Mouse (Mus musculus) lung, postnatal 36 days (tissue): Measurements from ENCODE around the gene Ucn.

Experiments used
- DNase-seq: peaks from one replicate; pipeline ENCODE4 v3.0.0; 2022; ENCODE audit warnings: mixed read lengths

Gene Ucn

DNA sequence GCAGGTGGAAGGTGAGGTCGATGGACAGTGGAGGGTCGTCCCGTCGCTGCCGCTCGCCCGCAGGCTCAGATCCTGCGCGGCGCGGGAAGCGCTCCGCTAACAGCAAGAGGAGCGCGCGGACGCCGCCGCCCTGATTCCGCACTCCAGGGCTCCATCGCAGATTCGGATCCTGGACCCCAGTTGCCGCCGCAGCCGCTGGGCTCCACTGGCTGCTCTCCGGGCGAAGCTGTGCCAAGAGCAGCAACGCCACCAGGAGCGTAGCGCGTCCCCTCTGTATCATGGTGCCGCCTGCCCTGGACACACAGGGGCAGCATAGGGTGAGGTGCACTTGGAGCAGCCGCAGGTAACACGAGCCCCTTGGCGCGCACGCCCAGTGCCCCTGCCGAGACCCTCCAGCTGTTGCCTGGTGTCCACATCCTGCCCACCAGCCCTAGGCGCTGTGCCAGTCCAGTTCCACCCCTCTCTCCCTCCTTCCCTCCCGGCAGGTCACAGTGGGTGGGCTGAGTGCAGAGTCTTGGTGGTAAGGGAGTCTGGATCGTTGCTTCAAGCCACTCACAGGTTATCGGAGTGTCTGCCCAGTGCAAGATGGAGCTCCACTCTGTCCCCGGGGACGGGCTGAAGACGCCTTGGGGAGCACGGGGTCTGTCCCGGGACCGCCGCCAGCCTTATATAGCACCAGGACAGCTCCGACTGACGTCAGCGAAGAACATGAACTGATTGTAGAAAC is at the start of gene Ucn:
Gene Ucn (minus strand): TSS at position 589 of the 727 bp plus-strand sequence.
- no peak for DNase-seq

GRCm38 (mm10) chr5:31183678-31184077 is 45.0 kb upstream of the Ucn start:
- no peak for DNase-seq

DNA sequence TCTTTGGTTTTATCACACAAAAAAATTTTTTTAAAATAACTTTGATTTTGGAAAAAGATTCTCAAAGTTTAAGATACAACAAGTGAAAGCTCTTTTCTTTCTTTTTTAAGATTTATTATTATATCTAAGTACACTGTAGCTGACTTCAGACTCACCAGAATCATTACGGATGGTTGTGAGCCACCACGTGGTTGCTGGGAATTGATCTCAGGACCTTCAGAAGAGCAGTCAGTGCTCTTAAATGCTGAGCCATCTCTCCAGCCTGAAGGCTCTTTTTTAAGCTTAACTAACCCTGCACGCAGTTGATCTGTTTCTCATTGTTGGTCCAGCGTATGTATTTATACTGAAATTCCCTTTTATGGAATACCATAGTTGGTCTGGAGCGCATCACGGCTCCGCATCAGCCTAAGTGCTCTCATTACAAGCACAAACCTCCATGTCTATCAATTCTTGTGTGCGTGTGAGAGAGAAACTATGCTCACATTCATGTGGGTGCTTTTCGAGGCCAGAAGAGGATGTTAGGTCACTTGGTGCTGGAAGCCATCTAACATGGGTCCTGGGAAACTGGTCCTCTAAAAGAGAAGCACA is 42.6 kb upstream of the Ucn start:
- no peak for DNase-seq

GRCm38 (mm10) chr5:31179766-31180630 is 41.4 kb upstream of the Ucn start, which contains the start of the genes Gm29609 and Gtf3c2:
Gene Gm29609, minus strand, starts transcription at chr5:31179911.
Gene Gtf3c2, minus strand, starts transcription at chr5:31180144.
- peak; percentile 97 for DNase-seq

- no peak for DNase-seq
Observed at GRCm38 (mm10) chr5:31179301-31179765, 40.7 kb upstream of the Ucn start.

DNA sequence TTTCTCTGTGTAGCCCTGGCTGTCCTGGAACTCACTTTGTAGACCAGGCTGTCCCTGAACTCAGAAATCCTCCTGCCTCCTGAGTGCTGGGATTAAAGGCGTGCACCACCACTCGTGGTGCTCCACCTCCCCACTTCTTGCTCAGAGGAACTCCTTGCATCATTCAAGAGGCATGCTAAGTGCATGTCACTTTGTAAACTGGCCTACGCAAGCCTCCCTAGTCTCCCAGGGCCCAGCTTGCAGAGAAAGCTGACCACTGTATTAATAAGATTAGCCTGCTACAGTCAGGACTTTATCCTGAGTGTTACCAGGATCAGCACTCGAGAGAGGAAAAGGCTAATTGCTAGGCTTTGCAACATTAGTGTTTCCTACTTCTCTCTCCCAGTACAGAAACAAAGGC is 30.0 kb upstream of the Ucn start:
- DNase-seq: peak; percentile 36

- DNase-seq: no peak
Observed at GRCm38 (mm10) chr5:31164878-31165277, 26.2 kb upstream of the Ucn start.

DNA sequence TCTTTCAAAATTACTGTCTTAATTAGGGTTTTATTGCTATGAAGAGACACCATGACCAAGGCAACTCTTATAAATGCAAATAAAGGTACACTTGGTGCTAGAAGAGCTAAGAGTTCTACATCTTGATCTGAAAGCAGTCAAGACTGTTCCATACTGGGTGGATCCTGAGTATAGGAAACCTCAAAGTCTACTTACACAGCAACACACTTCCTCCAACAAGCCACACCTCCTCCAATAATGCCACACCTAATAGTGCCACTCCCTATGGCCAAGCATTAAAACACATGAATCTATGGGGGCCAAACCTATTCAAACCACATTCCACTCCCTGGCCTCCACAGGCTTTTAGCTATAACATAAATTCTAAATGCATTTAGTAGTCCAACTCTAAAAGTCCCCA is 23.8 kb upstream of the Ucn start:
- DNase-seq: no peak

GRCm38 (mm10) chr5:31154152-31154553 is 15.5 kb upstream of the Ucn start, which contains the start of gene Mpv17:
Gene Mpv17, minus strand, starts transcription at chr5:31154251.
- DNase-seq: peak; percentile 92

DNA sequence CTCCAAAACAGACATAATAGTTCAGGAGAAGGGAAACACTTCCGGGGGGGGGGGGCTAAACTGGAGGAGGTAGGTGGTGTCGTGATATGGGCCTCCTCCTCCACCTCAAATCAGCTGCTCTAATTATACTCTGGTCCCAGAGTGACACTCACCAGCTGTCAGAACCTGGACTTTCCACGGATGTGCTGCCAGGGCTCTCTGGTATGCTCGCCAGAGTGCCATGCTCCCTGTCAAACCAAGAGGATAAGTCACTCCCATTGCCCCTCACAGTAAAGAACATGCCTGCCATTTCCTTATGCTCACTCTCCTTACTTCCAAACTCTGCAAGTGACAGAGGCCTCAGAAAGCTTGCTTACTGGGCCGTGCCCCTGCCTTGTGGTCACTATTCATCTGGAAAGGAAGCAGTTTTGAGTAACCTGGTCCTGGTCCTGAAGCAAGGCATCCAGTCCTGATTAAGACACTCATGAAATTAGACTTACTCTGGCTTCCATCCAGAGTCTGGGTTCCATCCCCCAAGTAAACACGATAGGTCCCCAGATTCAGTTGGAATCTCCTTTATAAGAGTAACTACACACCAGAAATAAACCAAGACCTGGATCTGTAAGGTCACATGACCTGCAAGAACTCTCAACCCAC is 15.0 kb upstream of the Ucn start:
- peak; percentile 7 for DNase-seq

DNA sequence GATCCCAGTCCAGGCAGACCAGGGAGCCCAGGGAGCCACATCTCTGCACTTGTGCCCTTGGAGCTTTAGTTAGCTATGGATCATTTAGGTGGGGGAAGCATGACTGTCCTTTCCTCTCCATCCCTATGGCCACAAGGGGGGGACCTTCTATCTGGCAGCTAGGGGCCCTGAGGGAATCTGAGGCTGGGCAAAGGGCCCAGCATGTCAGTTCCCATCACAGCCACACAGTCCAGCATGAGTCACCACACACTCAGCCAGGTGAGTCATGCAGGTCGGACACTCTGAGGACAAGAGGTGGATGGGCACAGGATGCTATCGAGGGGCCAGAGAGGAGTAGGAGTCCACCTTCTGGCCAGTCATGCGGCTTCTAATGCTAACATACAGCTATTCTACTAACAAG is 13.1 kb upstream of the Ucn start:
- no peak for DNase-seq

- DNase-seq: peak; percentile 9
Observed at GRCm38 (mm10) chr5:31149781-31150180, 11.2 kb upstream of the Ucn start.

DNA sequence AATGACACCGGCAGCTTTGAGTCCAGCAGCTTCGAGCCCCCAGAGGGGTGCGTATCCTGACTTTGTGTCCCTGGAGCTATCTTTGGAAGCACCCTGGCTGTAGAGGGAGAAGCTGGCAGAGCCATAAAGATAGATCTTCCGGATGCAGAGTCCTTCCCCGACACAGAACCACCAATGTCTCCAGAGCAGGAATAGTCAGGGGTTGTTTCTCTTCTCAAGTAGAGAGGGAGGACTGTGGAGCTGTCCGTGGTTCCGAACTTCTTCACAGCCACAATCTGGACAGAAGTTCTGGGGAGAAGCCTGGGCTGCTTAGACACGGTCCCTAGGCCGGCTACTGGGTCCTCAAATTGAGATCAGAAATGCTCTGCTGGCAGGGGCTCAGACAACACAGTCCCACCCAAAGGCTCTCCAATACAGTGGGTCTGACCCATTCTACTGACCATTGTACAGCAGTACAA is 368 bp upstream of the Ucn start:
- DNase-seq: no peak

DNA sequence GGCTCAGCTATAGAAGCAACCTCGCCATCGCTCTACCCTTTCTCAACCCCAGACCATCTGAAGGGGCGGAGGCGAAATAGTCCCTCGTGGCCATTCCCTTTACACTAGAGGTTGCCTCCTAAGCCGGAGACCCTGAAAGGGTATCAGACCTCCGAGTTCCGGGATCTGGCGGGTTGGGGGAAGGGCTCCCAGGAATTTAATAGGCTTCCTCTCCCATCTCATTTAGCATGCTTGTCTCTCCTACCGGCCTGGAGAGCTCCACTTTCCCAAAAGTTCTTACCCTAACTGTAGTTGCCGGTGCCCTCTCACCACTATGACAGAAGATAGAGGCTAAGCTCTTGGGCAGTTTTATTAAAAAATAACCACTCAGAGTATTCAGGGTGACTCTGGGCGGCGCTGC is 971 bp downstream of the Ucn start:
- no peak for DNase-seq

DNA sequence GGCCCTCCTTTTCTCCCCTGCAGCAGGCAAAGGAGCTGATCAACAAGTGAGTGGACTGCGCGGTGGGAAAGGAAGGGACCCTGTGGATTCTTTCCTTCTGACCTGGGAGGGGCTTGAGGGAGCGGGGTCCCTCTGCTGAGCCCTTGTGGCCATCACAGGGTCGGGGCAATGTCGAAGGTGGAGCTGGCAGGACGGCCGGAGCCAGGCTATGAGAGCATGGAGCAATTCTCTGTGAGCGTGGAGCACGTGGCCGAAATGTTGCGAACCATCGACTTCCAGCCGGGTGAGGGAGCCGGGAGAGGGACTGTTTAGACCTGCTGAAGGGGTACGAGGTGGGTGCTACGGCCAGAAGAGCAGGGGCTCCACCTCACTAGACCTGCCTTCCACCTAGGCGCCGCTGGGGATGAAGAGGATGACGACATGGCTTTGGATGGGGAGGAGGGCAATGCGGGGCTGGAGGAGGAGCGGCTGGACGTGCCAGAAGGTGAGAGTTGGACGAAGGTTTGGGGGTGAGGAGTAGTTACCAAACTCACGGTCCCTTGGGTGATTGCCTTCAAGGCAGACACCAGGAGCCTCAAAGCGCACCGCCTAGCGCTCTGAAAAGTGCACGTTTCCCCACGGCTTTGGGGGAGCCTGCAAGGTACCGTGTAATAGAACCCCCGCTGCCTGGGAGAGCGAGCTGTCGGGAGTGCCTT is 1.8 kb downstream of the Ucn start:
- DNase-seq: no peak

DNA sequence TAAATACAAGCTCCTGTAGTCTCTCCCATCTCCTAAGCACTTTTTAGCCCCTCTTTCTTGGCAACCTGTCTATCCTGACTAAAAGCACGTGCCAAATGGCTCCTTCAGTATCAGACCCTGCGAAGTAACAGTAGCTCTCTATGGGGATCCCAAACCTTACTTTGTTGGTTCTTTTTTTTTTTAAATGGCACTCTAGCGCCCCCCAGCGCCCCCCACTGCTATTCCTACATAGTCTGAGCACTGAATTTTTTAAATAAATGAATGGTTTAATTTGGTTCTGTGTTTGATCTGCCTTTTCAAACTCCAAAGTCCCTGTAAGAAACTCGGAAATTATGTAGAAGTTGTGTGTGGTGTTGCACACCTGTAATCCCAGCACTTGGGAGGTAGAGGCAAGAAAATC is 12.6 kb downstream of the Ucn start:
- DNase-seq: no peak

GRCm38 (mm10) chr5:31123481-31123880 is 15.1 kb downstream of the Ucn start:
- DNase-seq: no peak

DNA sequence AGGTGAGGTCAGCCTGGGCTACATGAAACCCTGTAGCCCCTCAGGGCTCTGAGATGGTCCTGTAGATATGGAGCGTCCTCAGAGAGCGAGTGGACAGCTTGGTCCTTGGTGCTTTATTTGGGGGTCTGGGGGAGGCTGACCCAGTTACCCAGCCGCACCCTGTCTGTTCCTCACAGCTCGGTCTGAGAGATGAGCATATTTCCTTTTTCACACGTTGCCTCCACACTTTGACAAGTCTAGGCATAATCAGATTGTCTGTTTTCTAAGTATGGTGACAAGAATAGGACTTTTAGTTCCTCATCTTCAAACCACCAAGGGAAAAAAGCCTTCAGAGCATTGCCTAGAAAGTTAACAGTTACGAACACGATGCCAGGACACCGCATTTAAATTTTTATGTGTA is 17.5 kb downstream of the Ucn start:
- DNase-seq: no peak

- no peak for DNase-seq
Observed at GRCm38 (mm10) chr5:31116912-31117311, 21.7 kb downstream of the Ucn start.

DNA sequence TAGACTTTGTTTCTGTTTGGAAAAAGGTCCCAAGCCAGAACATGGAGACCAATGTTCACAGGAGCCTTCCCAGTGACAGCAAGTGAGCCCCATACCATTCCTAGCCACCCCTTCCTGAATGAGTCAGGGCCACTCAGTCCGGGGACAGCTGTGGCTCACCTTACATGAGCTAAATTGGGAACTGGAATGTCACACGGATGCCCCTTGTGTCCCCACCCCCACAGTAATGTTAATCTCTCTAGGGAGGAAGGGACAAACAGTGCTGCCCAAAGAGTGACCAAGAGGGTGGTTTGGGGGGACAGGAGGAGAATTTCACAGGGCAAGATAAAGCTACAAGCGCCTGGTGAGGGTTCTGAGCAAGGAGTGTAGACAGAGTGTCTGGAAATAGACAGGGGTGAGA is 22.3 kb downstream of the Ucn start, which contains the start of gene Trim54:
Gene Trim54 (plus strand): TSS at position 359 of the 400 bp plus-strand sequence.
- no peak for DNase-seq

- peak; percentile 26 for DNase-seq
Observed at GRCm38 (mm10) chr5:31110781-31111180, 27.8 kb downstream of the Ucn start.

DNA sequence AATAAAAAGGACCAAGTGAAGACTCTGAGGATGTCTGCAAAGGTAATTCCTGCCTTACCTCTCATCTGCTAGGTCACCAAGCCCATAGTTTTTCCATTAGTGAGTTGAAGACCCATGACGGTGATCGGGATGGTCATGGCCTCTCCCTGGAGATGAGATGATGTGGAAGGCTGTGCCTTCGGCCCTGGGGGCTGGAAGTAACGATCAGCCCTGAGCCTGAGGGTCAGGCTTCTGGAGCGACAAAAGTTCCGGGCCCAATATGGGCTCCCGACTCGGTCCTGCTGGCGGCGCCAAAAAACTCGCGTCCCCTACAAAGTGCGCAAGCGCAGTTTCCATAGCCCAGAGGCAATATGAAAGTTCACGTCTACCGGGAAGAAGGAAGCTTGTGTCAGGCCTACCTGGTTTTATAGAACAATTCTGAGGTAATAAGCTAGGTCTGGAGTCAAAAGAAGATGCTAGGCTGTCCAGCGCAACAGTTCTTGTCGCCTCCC is 30.6 kb downstream of the Ucn start, which contains the start of gene Slc30a3:
Gene Slc30a3 (minus strand): TSS at position 238 of the 491 bp plus-strand sequence.
- DNase-seq: no peak
